Mouse (Mus musculus) megakaryocyte, embryonic 14.5 days (primary cell): ENCODE measurements around the gene Vmn1r11.

Source experiments
- FLI1 ChIP-seq: IDR thresholded peaks from 2 replicates; pipeline ENCODE4 v1.6.1; 2012; ENCODE audit warnings: low read length, inconsistent platforms, mixed read lengths
- GATA1 ChIP-seq: IDR thresholded peaks from 3 replicates; pipeline ENCODE4 v1.6.1; 2012; ENCODE audit warnings: mixed read lengths, low read length, inconsistent platforms, borderline replicate concordance

DNA sequence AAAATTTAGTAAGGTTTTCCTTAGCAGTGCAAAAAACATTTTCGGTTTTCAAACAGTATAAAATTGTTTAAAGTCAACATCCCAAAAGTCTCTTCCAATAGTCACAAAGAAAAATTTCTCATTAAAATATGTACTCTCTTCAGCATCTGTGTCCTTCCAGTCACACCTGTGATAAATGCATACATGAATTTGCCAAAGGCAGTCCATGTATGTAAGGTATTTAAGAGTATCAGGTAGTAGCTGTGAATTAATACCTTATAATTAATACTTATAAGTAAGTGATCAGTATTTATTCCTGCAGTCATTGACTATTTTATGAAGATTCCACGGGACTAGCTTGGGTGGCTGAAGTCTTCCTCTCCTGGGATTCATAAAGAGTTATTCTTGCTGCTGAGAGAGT lies 23.4 kb downstream of the Vmn1r11 start, which contains the start of gene Vmn1r12:
- TF ChIP-seq GATA1 (no peak), FLI1 (no peak)
